Mouse (Mus musculus): ENCODE results near the gene Rfx4. TPM values are rescaled to one million over a fixed set of nuclear protein-coding genes. Genes with fewer than 3 reads are reported as not detected.

The Rfx4 gene
- polyA plus RNA-seq (2012): not detected in 2 replicates

DNA sequence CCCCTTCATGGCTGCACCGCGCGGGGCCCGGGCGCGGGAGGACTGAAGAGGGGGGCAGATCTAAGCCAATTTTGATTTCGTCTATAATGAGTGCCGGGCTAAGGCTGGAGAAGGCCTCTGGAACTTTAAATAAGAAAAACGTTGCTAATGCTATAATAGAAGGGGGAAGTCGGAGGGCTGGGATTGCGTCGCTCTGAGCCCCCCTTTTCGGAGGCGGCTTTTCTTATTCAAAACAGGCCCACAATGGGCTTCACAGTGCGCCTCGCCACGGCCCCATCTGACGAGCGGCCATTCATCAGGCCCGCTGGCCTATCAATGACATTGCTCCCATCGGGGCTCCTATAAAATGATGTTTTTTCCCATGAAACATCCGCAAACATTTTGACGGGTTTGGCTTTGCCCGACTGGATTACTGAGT lies at the start of gene Rfx4:
Gene Rfx4, plus strand, starts transcription at position 277 of the 418 bp plus-strand sequence.
- H3K36me3 ChIP-seq (ENCODE audit: control insufficient read depth): no peaks in the 10 kb centered on the region
- TF ChIP-seq TAL1 (IDR thresholded peaks at IDR 0.05; ENCODE audit: low read length) (no peak), GATA1 (IDR thresholded peaks at IDR 0.05; ENCODE audit: low read length) (no peak)
- no peaks in the 10 kb centered on the region for H3K4me1 ChIP-seq (ENCODE audit: control insufficient read depth)
- H3K4me3 ChIP-seq (replicated peaks): no peak within 1 kb of the TSS
- no peaks in the 10 kb centered on the region; the same call in 1 of the 2 replicates for H3K9me3 ChIP-seq (ENCODE audit: control insufficient read depth, low read length)
- H3K27me3 ChIP-seq (ENCODE audit: control insufficient read depth): peaks cover 86% of the 10 kb centered on the region

GRCm38 (mm10) chr10:84706543-84706942 lies 49.3 kb upstream of the Rfx4 start:
- no peak for TF ChIP-seq TAL1 (IDR thresholded peaks at IDR 0.05; ENCODE audit: low read length)
- no peak for TF ChIP-seq GATA1 (IDR thresholded peaks at IDR 0.05; ENCODE audit: low read length)
- Histone ChIP-seq H3K27me3 (ENCODE audit: control insufficient read depth) (no peaks in the 10 kb centered on the region), H3K4me1 (ENCODE audit: control insufficient read depth) (peaks cover 7% of the 10 kb centered on the region), H3K9me3 (ENCODE audit: control insufficient read depth, low read length) (no peaks in the 10 kb centered on the region), H3K4me3 (replicated peaks) (no peak overlapping the region), H3K36me3 (ENCODE audit: control insufficient read depth) (peaks cover 36% of the 10 kb centered on the region)

DNA sequence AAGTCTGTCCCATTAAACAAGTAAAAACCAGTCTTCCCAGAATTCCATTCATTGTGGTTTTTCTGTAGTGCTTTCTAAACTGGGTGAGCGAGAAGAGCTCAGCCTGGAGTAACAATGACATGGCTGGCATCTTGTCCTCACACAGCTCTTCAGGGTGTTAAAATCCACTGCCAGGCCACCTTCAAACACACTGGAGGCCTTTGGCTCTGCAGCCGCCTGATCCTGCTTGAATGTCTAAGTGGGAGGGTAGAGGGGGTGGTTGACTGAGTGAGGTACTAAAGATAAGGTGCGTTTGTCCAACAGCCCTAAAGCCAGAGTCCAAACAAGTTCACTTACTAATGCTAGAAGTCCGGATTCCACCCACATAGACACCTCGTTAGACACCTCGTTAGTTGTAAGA lies 48.6 kb upstream of the Rfx4 start:
- no peaks in the 10 kb centered on the region for H3K27me3 ChIP-seq (ENCODE audit: control insufficient read depth)
- H3K36me3 ChIP-seq (ENCODE audit: control insufficient read depth): peaks cover 32% of the 10 kb centered on the region
- no peak for TF ChIP-seq GATA1 (IDR thresholded peaks at IDR 0.05; ENCODE audit: low read length)
- H3K4me1 ChIP-seq (ENCODE audit: control insufficient read depth): peaks cover 2% of the 10 kb centered on the region
- H3K4me3 ChIP-seq (replicated peaks): no peak overlapping the region
- no peaks in the 10 kb centered on the region for H3K9me3 ChIP-seq (ENCODE audit: control insufficient read depth, low read length)

GRCm38 (mm10) chr10:84707752-84708530 lies 47.9 kb upstream of the Rfx4 start:
- Histone ChIP-seq H3K36me3 (ENCODE audit: control insufficient read depth) (peaks cover 28% of the 10 kb centered on the region), H3K9me3 (ENCODE audit: control insufficient read depth, low read length) (no peaks in the 10 kb centered on the region), H3K4me3 (replicated peaks) (no peak overlapping the region), H3K4me1 (ENCODE audit: control insufficient read depth) (no peaks in the 10 kb centered on the region), H3K27me3 (ENCODE audit: control insufficient read depth) (no peaks in the 10 kb centered on the region)
- no peak for TF ChIP-seq GATA1 (IDR thresholded peaks at IDR 0.05; ENCODE audit: low read length)
- no peak for TF ChIP-seq TAL1 (IDR thresholded peaks at IDR 0.05; ENCODE audit: low read length)

DNA sequence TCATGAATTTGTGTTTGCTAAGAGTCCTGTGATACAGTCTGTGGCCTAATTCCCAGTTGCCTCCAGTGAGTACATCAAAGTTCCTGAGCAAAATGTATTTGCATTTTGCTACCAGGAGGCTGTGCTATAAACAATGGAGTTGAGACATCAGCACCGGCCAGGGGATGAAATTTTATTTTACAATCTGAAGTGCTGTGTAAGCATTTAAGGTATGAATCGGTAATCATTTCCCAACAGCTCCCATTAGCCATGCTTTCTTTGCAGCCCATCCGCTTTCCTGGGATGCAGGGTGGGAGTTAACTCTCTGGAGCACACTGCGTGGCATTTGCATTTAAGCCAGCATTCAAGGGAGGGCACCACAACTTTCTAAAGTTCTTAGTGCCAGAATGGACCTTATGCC lies 45.7 kb upstream of the Rfx4 start:
- H3K4me1 ChIP-seq (ENCODE audit: control insufficient read depth): no peaks in the 10 kb centered on the region
- no peak overlapping the region for H3K4me3 ChIP-seq (replicated peaks)
- H3K36me3 ChIP-seq (ENCODE audit: control insufficient read depth): peaks cover 44% of the 10 kb centered on the region
- no peaks in the 10 kb centered on the region for H3K9me3 ChIP-seq (ENCODE audit: control insufficient read depth, low read length)
- H3K27me3 ChIP-seq (ENCODE audit: control insufficient read depth): no peaks in the 10 kb centered on the region
- no peak for TF ChIP-seq TAL1 (IDR thresholded peaks at IDR 0.05; ENCODE audit: low read length)
- no peak for TF ChIP-seq GATA1 (IDR thresholded peaks at IDR 0.05; ENCODE audit: low read length)

- H3K9me3 ChIP-seq (ENCODE audit: control insufficient read depth, low read length): no peaks in the 10 kb centered on the region
- TF ChIP-seq GATA1 (IDR thresholded peaks at IDR 0.05; ENCODE audit: low read length): no peak
- no peak for TF ChIP-seq TAL1 (IDR thresholded peaks at IDR 0.05; ENCODE audit: low read length)
- no peaks in the 10 kb centered on the region for H3K4me1 ChIP-seq (ENCODE audit: control insufficient read depth)
- no peaks in the 10 kb centered on the region for H3K27me3 ChIP-seq (ENCODE audit: control insufficient read depth)
- H3K36me3 ChIP-seq (ENCODE audit: control insufficient read depth): peaks cover 44% of the 10 kb centered on the region
- no peak overlapping the region for H3K4me3 ChIP-seq (replicated peaks)
Observed at GRCm38 (mm10) chr10:84710827-84711226, 45.0 kb upstream of the Rfx4 start.

- Histone ChIP-seq H3K9me3 (ENCODE audit: control insufficient read depth, low read length) (no peaks in the 10 kb centered on the region), H3K4me3 (replicated peaks) (no peak overlapping the region), H3K4me1 (ENCODE audit: control insufficient read depth) (no peaks in the 10 kb centered on the region), H3K27me3 (ENCODE audit: control insufficient read depth) (no peaks in the 10 kb centered on the region), H3K36me3 (ENCODE audit: control insufficient read depth) (peaks cover 48% of the 10 kb centered on the region)
- no peak for TF ChIP-seq GATA1 (IDR thresholded peaks at IDR 0.05; ENCODE audit: low read length)
- no peak for TF ChIP-seq TAL1 (IDR thresholded peaks at IDR 0.05; ENCODE audit: low read length)
Observed at GRCm38 (mm10) chr10:84711479-84711878, 44.4 kb upstream of the Rfx4 start.

DNA sequence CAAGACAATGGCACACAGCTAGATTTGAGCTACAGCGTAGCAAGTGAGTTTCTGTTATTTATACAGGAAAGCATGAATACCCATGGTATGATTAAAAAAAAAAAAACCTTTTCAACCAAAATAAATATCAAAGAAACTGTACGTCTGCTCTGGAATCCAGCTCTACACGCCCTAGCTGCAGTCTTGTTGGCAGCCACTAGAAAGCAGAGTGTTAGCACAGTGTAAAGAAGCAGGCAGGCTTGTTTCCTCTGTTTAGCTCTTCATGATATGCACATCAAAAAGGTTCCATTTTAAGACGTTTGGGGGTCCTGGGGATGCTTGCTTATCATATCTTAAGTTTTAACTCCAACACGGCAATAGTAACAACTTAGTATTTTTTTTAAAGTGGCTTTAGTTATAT lies 43.9 kb upstream of the Rfx4 start:
- TF ChIP-seq GATA1 (IDR thresholded peaks at IDR 0.05; ENCODE audit: low read length): no peak
- no peak for TF ChIP-seq TAL1 (IDR thresholded peaks at IDR 0.05; ENCODE audit: low read length)
- H3K4me1 ChIP-seq (ENCODE audit: control insufficient read depth): no peaks in the 10 kb centered on the region
- peaks cover 52% of the 10 kb centered on the region for H3K36me3 ChIP-seq (ENCODE audit: control insufficient read depth)
- no peaks in the 10 kb centered on the region for H3K27me3 ChIP-seq (ENCODE audit: control insufficient read depth)
- no peak overlapping the region for H3K4me3 ChIP-seq (replicated peaks)
- no peaks in the 10 kb centered on the region for H3K9me3 ChIP-seq (ENCODE audit: control insufficient read depth, low read length)

DNA sequence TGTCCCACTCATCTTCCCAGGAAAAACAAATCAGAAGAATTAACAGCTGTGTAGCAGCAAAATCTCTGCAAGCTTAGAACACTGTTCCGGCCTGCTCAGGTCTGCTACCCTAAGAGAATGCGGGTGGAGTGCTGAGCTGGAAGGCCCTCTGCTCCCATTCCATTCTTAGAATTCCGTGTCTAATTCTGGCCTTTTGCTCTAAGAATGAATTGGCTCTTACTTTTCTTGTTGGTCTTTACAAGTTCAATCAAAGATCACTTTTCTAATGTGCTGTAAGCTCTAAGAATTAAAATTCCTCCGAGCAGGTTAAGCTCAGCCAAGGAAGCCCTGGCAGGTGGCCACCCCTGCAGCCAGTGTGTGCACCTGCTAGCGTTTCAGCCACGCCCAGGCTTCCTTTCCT lies 43.3 kb upstream of the Rfx4 start:
- TF ChIP-seq GATA1 (IDR thresholded peaks at IDR 0.05; ENCODE audit: low read length) (no peak), TAL1 (IDR thresholded peaks at IDR 0.05; ENCODE audit: low read length) (no peak)
- peaks cover 56% of the 10 kb centered on the region for H3K36me3 ChIP-seq (ENCODE audit: control insufficient read depth)
- no peaks in the 10 kb centered on the region for H3K9me3 ChIP-seq (ENCODE audit: control insufficient read depth, low read length)
- H3K4me1 ChIP-seq (ENCODE audit: control insufficient read depth): no peaks in the 10 kb centered on the region
- no peak overlapping the region for H3K4me3 ChIP-seq (replicated peaks)
- no peaks in the 10 kb centered on the region for H3K27me3 ChIP-seq (ENCODE audit: control insufficient read depth)
